Mouse (Mus musculus): ENCODE data around the gene Sec24b. TPM values are rescaled to one million over a fixed set of nuclear protein-coding genes. Genes with fewer than 3 reads are reported as not detected.

The Sec24b gene
- polyA plus RNA-seq, 1 experiment from 2014 or later: 34.9 TPM

GRCm38 (mm10) chr3:129962533-129962932, 98.8 kb downstream of the Sec24b start:
- WGBS: 80% methylated on average over 8 of the region's 8 CpGs

GRCm38 (mm10) chr3:129953296-129953695, 108.1 kb downstream of the Sec24b start:
- Histone ChIP-seq H3K27ac (no peak overlapping the region), H3K4me3 (no peak overlapping the region), H3K27me3 (ENCODE audit: insufficient read depth, poor library complexity, severe bottlenecking) (no peaks in the 10 kb centered on the region), H3K9me3 (no peaks in the 10 kb centered on the region), H3K36me3 (no peaks in the 10 kb centered on the region), H3K4me1 (no peaks in the 10 kb centered on the region)
- DNase-seq (ENCODE audit: low spot score): no peak
- WGBS: 75% methylated on average over 4 of the region's 4 CpGs

More at GRCm38 (mm10) chr3:129962533-129962932, 98.8 kb downstream of the Sec24b start:
- Histone ChIP-seq H3K9me3 (no peaks in the 10 kb centered on the region), H3K27me3 (ENCODE audit: insufficient read depth, poor library complexity, severe bottlenecking) (no peaks in the 10 kb centered on the region), H3K4me3 (no peak overlapping the region), H3K36me3 (no peaks in the 10 kb centered on the region), H3K4me1 (no peaks in the 10 kb centered on the region), H3K27ac (no peak overlapping the region)
- DNase-seq (ENCODE audit: low spot score): no peak

- 73% methylated on average over 5 of the region's 5 CpGs for WGBS
- DNase-seq (ENCODE audit: low spot score): no peak
- no peaks in the 10 kb centered on the region for H3K27me3 ChIP-seq (ENCODE audit: insufficient read depth, poor library complexity, severe bottlenecking)
Observed at GRCm38 (mm10) chr3:129949158-129949773, 112.1 kb downstream of the Sec24b start.

GRCm38 (mm10) chr3:129948359-129948758, 113.0 kb downstream of the Sec24b start:
- DNase-seq (ENCODE audit: low spot score): no peak
- Histone ChIP-seq H3K4me1 (no peaks in the 10 kb centered on the region), H3K9me3 (no peaks in the 10 kb centered on the region), H3K27me3 (ENCODE audit: insufficient read depth, poor library complexity, severe bottlenecking) (no peaks in the 10 kb centered on the region), H3K27ac (no peak overlapping the region), H3K36me3 (no peaks in the 10 kb centered on the region), H3K4me3 (no peak overlapping the region)
- 83% methylated on average over 5 of the region's 5 CpGs for WGBS

More at GRCm38 (mm10) chr3:129949158-129949773, 112.1 kb downstream of the Sec24b start:
- Histone ChIP-seq H3K4me1 (no peaks in the 10 kb centered on the region), H3K9me3 (no peaks in the 10 kb centered on the region), H3K27ac (no peak overlapping the region), H3K36me3 (no peaks in the 10 kb centered on the region), H3K4me3 (no peak overlapping the region)

- H3K36me3 ChIP-seq: no peaks in the 10 kb centered on the region
- 64% methylated on average over 5 of the region's 5 CpGs for WGBS
- DNase-seq (ENCODE audit: low spot score): no peak
- no peaks in the 10 kb centered on the region for H3K27me3 ChIP-seq (ENCODE audit: insufficient read depth, poor library complexity, severe bottlenecking)
- H3K4me3 ChIP-seq: no peak overlapping the region
- H3K27ac ChIP-seq: no peak overlapping the region; the same call in 1 of the 2 replicates
- no peaks in the 10 kb centered on the region for H3K4me1 ChIP-seq
- no peaks in the 10 kb centered on the region for H3K9me3 ChIP-seq
Observed at GRCm38 (mm10) chr3:129946217-129946914, 115.0 kb downstream of the Sec24b start.

GRCm38 (mm10) chr3:129943813-129944212, 117.5 kb downstream of the Sec24b start:
- Histone ChIP-seq H3K27ac (no peak overlapping the region), H3K4me3 (no peak overlapping the region), H3K9me3 (no peaks in the 10 kb centered on the region), H3K36me3 (no peaks in the 10 kb centered on the region), H3K4me1 (no peaks in the 10 kb centered on the region), H3K27me3 (ENCODE audit: insufficient read depth, poor library complexity, severe bottlenecking) (no peaks in the 10 kb centered on the region)
- DNase-seq (ENCODE audit: low spot score): no peak
- 67% methylated on average over 4 of the region's 4 CpGs for WGBS

GRCm38 (mm10) chr3:129941291-129941690, 120.1 kb downstream of the Sec24b start:
- H3K9me3 ChIP-seq: no peaks in the 10 kb centered on the region
- WGBS: 92% methylated on average over 1 of the region's 1 CpGs
- no peak overlapping the region for H3K27ac ChIP-seq
- H3K27me3 ChIP-seq (ENCODE audit: insufficient read depth, poor library complexity, severe bottlenecking): no peaks in the 10 kb centered on the region
- no peaks in the 10 kb centered on the region for H3K36me3 ChIP-seq
- H3K4me1 ChIP-seq: no peaks in the 10 kb centered on the region
- no peak overlapping the region for H3K4me3 ChIP-seq
- DNase-seq (ENCODE audit: low spot score): no peak

GRCm38 (mm10) chr3:129940780-129941179, 120.6 kb downstream of the Sec24b start:
- no peaks in the 10 kb centered on the region for H3K9me3 ChIP-seq
- H3K4me1 ChIP-seq: no peaks in the 10 kb centered on the region
- H3K4me3 ChIP-seq: no peak overlapping the region
- H3K36me3 ChIP-seq: no peaks in the 10 kb centered on the region
- no peak for DNase-seq (ENCODE audit: low spot score)
- no peaks in the 10 kb centered on the region for H3K27me3 ChIP-seq (ENCODE audit: insufficient read depth, poor library complexity, severe bottlenecking)
- WGBS: 90% methylated on average over 2 of the region's 2 CpGs
- H3K27ac ChIP-seq: no peak overlapping the region

GRCm38 (mm10) chr3:129939058-129939457, 122.3 kb downstream of the Sec24b start:
- no peak for DNase-seq (ENCODE audit: low spot score)
- no peaks in the 10 kb centered on the region for H3K36me3 ChIP-seq
- H3K9me3 ChIP-seq: no peaks in the 10 kb centered on the region
- no peaks in the 10 kb centered on the region for H3K4me1 ChIP-seq
- H3K27ac ChIP-seq: no peak overlapping the region
- no peaks in the 10 kb centered on the region for H3K27me3 ChIP-seq (ENCODE audit: insufficient read depth, poor library complexity, severe bottlenecking)
- no peak overlapping the region for H3K4me3 ChIP-seq
- WGBS: 51% methylated on average over 7 of the region's 7 CpGs

GRCm38 (mm10) chr3:129937848-129938247, 123.5 kb downstream of the Sec24b start:
- Histone ChIP-seq H3K9me3 (no peaks in the 10 kb centered on the region), H3K4me1 (no peaks in the 10 kb centered on the region), H3K27ac (no peak overlapping the region), H3K36me3 (no peaks in the 10 kb centered on the region), H3K4me3 (no peak overlapping the region), H3K27me3 (ENCODE audit: insufficient read depth, poor library complexity, severe bottlenecking) (no peaks in the 10 kb centered on the region)
- WGBS: 58% methylated on average over 3 of the region's 3 CpGs
- no peak for DNase-seq (ENCODE audit: low spot score)

GRCm38 (mm10) chr3:129936561-129936960, 124.8 kb downstream of the Sec24b start:
- 69% methylated on average over 9 of the region's 9 CpGs for WGBS
- no peak for DNase-seq (ENCODE audit: low spot score)

More at GRCm38 (mm10) chr3:129936561-129936960, 124.8 kb downstream of the Sec24b start:
- H3K36me3 ChIP-seq: no peaks in the 10 kb centered on the region
- H3K4me3 ChIP-seq: no peak overlapping the region
- no peaks in the 10 kb centered on the region for H3K27me3 ChIP-seq (ENCODE audit: insufficient read depth, poor library complexity, severe bottlenecking)
- H3K4me1 ChIP-seq: no peaks in the 10 kb centered on the region
- H3K27ac ChIP-seq: no peak overlapping the region
- no peaks in the 10 kb centered on the region for H3K9me3 ChIP-seq

Data from heart, embryonic 10.5 days (tissue).